In genomic region chr11:11684056-11684929, GRCm38 (mm10) we compare ENCODE assay signal across 11 mouse cellular contexts. TPM values are rescaled to one million over a fixed set of nuclear protein-coding genes. Genes with fewer than 3 reads are reported as not detected.
DNase-seq lines count a peak whose midpoint lies in the region; ATAC-seq and TF ChIP-seq lines count a peak whose summit lies in the region.
"Had no signal": no experiment of that assay in that cellular context is flagged by ENCODE, and none has a peak within 500 bp of the region (broad histone marks: within the 10 kb centered on the region; RNA-seq: fewer than 3 reads in every experiment).

No protein-coding gene starts in this region.

- no peak for DNase-seq in liver, embryonic 11.5 days (ENCODE audit: low spot score)
- no peak for DNase-seq in liver
- DNase-seq in forebrain, postnatal 0 days, result no peak
- DNase-seq in midbrain, embryonic 14.5 days, result no peak
- DNase-seq in embryo, embryonic 10 days (ENCODE audit: low spot score), result no peak
- no peak for DNase-seq in urinary bladder, postnatal 25 days (ENCODE audit: low spot score)
- DNase-seq: cerebellum, postnatal 14 days; heart, adult 11 months; right cerebral cortex, adult 18-20 months had no signal

- no peak for TF ChIP-seq CTCF in bone marrow, adult 2 months (IDR thresholded peaks at IDR 0.05; ENCODE audit: control insufficient read depth, insufficient read depth, low read length)
- TF ChIP-seq CTCF in forebrain, postnatal 0 days (IDR thresholded peaks at IDR 0.05; ENCODE audit: low read depth), result no peak

- H3K4me2 ChIP-seq in liver, embryonic 11.5 days, result peak overlapping the region; percentile 88
- H3K4me2 ChIP-seq in forebrain, postnatal 0 days (ENCODE audit: low read depth), result no peak overlapping the region
- peak overlapping the region; percentile 99; the same call in 1 of the 2 replicates for H3K4me2 ChIP-seq in midbrain, embryonic 14.5 days (ENCODE audit: low read length)

- peaks cover 24% of the 10 kb centered on the region for H3K27me3 ChIP-seq in liver, embryonic 11.5 days (replicated peaks; ENCODE audit: control insufficient read depth, insufficient read depth, low read length)
- H3K27me3 ChIP-seq in forebrain, postnatal 0 days (ENCODE audit: insufficient read depth, low read length), result peaks cover 24% of the 10 kb centered on the region; the same call in 1 of the 2 replicates
- H3K27me3 ChIP-seq in midbrain, embryonic 14.5 days (ENCODE audit: control insufficient read depth, insufficient read depth, low read length), result peaks cover 35% of the 10 kb centered on the region

- peak overlapping the region; percentile 96 for H3K9ac ChIP-seq in liver, embryonic 11.5 days (ENCODE audit: low read depth, low read length)
- no peak overlapping the region for H3K9ac ChIP-seq in forebrain, postnatal 0 days
- no peak overlapping the region for H3K9ac ChIP-seq in midbrain, embryonic 14.5 days (replicated peaks; ENCODE audit: low read length)

- peaks cover 7% of the 10 kb centered on the region; the same call in 1 of the 2 replicates for H3K4me1 ChIP-seq in liver, embryonic 11.5 days (replicated peaks; ENCODE audit: control insufficient read depth, insufficient read depth, low read length)
- H3K4me1 ChIP-seq in bone marrow, adult 2 months (ENCODE audit: control insufficient read depth, insufficient read depth, low read length), result peaks cover 6% of the 10 kb centered on the region; the same call in 1 of the 2 replicates
- no peaks in the 10 kb centered on the region for H3K4me1 ChIP-seq in forebrain, postnatal 0 days (ENCODE audit: insufficient read depth)
- peaks cover 13% of the 10 kb centered on the region for H3K4me1 ChIP-seq in midbrain, embryonic 14.5 days (ENCODE audit: control insufficient read depth, insufficient read depth, low read length)

- H3K27ac ChIP-seq in liver, embryonic 11.5 days (ENCODE audit: low read depth, low read length), result peak overlapping the region; percentile 95; the same call in 1 of the 2 replicates
- peak overlapping the region; percentile 99; the same call in 1 of the 2 replicates for H3K27ac ChIP-seq in bone marrow, adult 2 months (ENCODE audit: control insufficient read depth, insufficient read depth, low read depth, low read length, poor library complexity)
- no peak overlapping the region for H3K27ac ChIP-seq in forebrain, postnatal 0 days (ENCODE audit: low read depth, low read length)
- H3K27ac ChIP-seq in midbrain, embryonic 14.5 days (replicated peaks; ENCODE audit: low read depth, low read length), result no peak overlapping the region

- WGBS in liver, embryonic 11.5 days, result 65% methylated on average over 9 of the region's 9 CpGs
- WGBS in bone marrow, adult 2 months, result 65% methylated on average over 9 of the region's 9 CpGs
- WGBS in forebrain, postnatal 0 days, result 73% methylated on average over 9 of the region's 9 CpGs
- WGBS in midbrain, embryonic 14.5 days, result 65% methylated on average over 9 of the region's 9 CpGs

- no peak for ATAC-seq in liver, embryonic 11.5 days (replicated peaks; ENCODE audit: low FRiP score)
- 0 out of 2 replicates have a peak, but pooled peaks have one; percentile 5 for ATAC-seq in forebrain, postnatal 0 days
- ATAC-seq in midbrain, embryonic 14.5 days (ENCODE audit: low FRiP score, low TSS enrichment), result no peak

- H3K4me3 ChIP-seq in liver, embryonic 11.5 days (ENCODE audit: low read depth, low read length), result peak overlapping the region; percentile 90
- H3K4me3 ChIP-seq in bone marrow, adult 2 months (replicated peaks; ENCODE audit: control insufficient read depth, low read depth, low read length), result peak overlapping the region; percentile 99
- no peak overlapping the region for H3K4me3 ChIP-seq in forebrain, postnatal 0 days (ENCODE audit: low read depth, low read length)
- no peak overlapping the region for H3K4me3 ChIP-seq in midbrain, embryonic 14.5 days (replicated peaks; ENCODE audit: low read depth, low read length)

- no peak for TF ChIP-seq POLR2A in bone marrow, adult 2 months (IDR thresholded peaks at IDR 0.05; ENCODE audit: borderline replicate concordance, control insufficient read depth, low read depth, low read length)

- H3K36me3 ChIP-seq in liver, embryonic 11.5 days (ENCODE audit: control insufficient read depth, insufficient read depth, low read length), result no peaks in the 10 kb centered on the region
- H3K36me3 ChIP-seq in forebrain, postnatal 0 days (ENCODE audit: insufficient read depth), result no peaks in the 10 kb centered on the region
- H3K36me3 ChIP-seq in midbrain, embryonic 14.5 days (ENCODE audit: control insufficient read depth, insufficient read depth, low read length), result no peaks in the 10 kb centered on the region

- no peaks in the 10 kb centered on the region for H3K9me3 ChIP-seq in liver, embryonic 11.5 days (ENCODE audit: control insufficient read depth, low read length)
- no peaks in the 10 kb centered on the region for H3K9me3 ChIP-seq in forebrain, postnatal 0 days (ENCODE audit: low read length)
- no peaks in the 10 kb centered on the region for H3K9me3 ChIP-seq in midbrain, embryonic 14.5 days (ENCODE audit: control insufficient read depth, low read length)

RNA-seq across cellular contexts. Expression of gene Ikzf1, which starts 0.5 kb away (rescaled TPM):
- 105 and 120 TPM in 2 replicates for polyA plus RNA-seq in liver, embryonic 11.5 days (2014; fragmentation: Nextera tagmentation; extraction: Ambion mirVana)
- 32.8 and 38.1 TPM in 2 replicates for polyA plus RNA-seq in bone marrow, adult 2 months (2011; ENCODE audit: insufficient read depth, insufficient read length, low replicate concordance, missing spikeins)
- total RNA-seq in forebrain, postnatal 0 days (2014; rRNA removed), result 4.9 and 6.9 TPM in 2 replicates
- 1.8 TPM in 2 replicates for polyA plus RNA-seq in forebrain, postnatal 0 days (2015; fragmentation: Nextera tagmentation; extraction: Ambion mirVana)
- 2.0 and 2.6 TPM in 2 replicates for polyA plus RNA-seq in midbrain, embryonic 14.5 days (2014; fragmentation: Nextera tagmentation; extraction: Ambion mirVana)

RNA-seq across cellular contexts. Expression of gene 4930512M02Rik, which starts 56.7 kb away (rescaled TPM):
- polyA plus RNA-seq in liver, embryonic 11.5 days (2014; fragmentation: Nextera tagmentation; extraction: Ambion mirVana), result not detected in 2 replicates
- not detected in 2 replicates for polyA plus RNA-seq in bone marrow, adult 2 months (2011; ENCODE audit: insufficient read depth, insufficient read length, low replicate concordance, missing spikeins)
- total RNA-seq in forebrain, postnatal 0 days (2014; rRNA removed), result not detected in 2 replicates
- polyA plus RNA-seq in forebrain, postnatal 0 days (2015; fragmentation: Nextera tagmentation; extraction: Ambion mirVana), result not detected in 2 replicates
- not detected in 2 replicates for polyA plus RNA-seq in midbrain, embryonic 14.5 days (2014; fragmentation: Nextera tagmentation; extraction: Ambion mirVana)
- total RNA-seq: left cerebral cortex, postnatal 25 days had no signal

Comparison
In these comparisons a context has a peak if more than half of its experiments do, and no peak if none do; other contexts are left out.
1. H3K27ac ChIP-seq: peak in liver, embryonic 11.5 days (single experiment) and bone marrow, adult 2 months (single experiment); none in forebrain, postnatal 0 days (single experiment) and midbrain, embryonic 14.5 days (single experiment).
2. H3K4me3 ChIP-seq: peak in liver, embryonic 11.5 days (single experiment) and bone marrow, adult 2 months (single experiment); none in forebrain, postnatal 0 days (single experiment) and midbrain, embryonic 14.5 days (single experiment).